Mouse (Mus musculus) adrenal gland, postnatal 10 days (tissue): Measurements from ENCODE around the gene Hdac11. TPM values are rescaled to one million over a fixed set of nuclear protein-coding genes. Genes with fewer than 3 reads are reported as not detected.
"Not testable (repeated sequence)": the region's sequence is repeated elsewhere in the genome, so short reads cannot be mapped to it uniquely, and the experiment has no call there.

Source experiments
- DNase-seq: peaks from one replicate; pipeline ENCODE4 v3.0.0; 2021; ENCODE audit warnings: mixed read lengths
- total RNA-seq, 2 experiments: library from RNA; stranded (reverse); gene quantifications; 2 replicates each; pipeline ENCODE4 v1.2.3; 2021

The Hdac11 gene
- total RNA-seq, 2 experiments from 2014 or later = 9.7 to 12.3 TPM

- DNase-seq = no peak
Observed at GRCm38 (mm10) chr6:91201881-91202341, 45.4 kb downstream of the Hdac11 start.

- DNase-seq = no peak
Observed at GRCm38 (mm10) chr6:91202571-91202970, 46.1 kb downstream of the Hdac11 start.

GRCm38 (mm10) chr6:91205346-91205745 lies 48.9 kb downstream of the Hdac11 start:
- DNase-seq = no peak

- DNase-seq = no peak
Observed at GRCm38 (mm10) chr6:91205791-91206190, 49.3 kb downstream of the Hdac11 start.

GRCm38 (mm10) chr6:91207491-91207890 lies 51.0 kb downstream of the Hdac11 start:
- DNase-seq = no peak

- no peak for DNase-seq
Observed at GRCm38 (mm10) chr6:91209780-91210179, 53.3 kb downstream of the Hdac11 start.

GRCm38 (mm10) chr6:91210852-91211251 lies 54.4 kb downstream of the Hdac11 start:
- no peak for DNase-seq

- not testable (repeated sequence) for DNase-seq
Observed at GRCm38 (mm10) chr6:91212155-91212554, 55.7 kb downstream of the Hdac11 start, which contains the start of gene Fbln2. TSS of gene Fbln2 (plus strand) at chr6:91212455.

- DNase-seq = peak; percentile 74
Observed at GRCm38 (mm10) chr6:91212571-91212970, 56.1 kb downstream of the Hdac11 start.

GRCm38 (mm10) chr6:91213287-91214218 lies 57.1 kb downstream of the Hdac11 start:
- DNase-seq = no peak

GRCm38 (mm10) chr6:91215454-91215853 lies 59.0 kb downstream of the Hdac11 start:
- DNase-seq = no peak

- no peak for DNase-seq
Observed at GRCm38 (mm10) chr6:91218445-91218844, 62.0 kb downstream of the Hdac11 start.

- no peak for DNase-seq
Observed at GRCm38 (mm10) chr6:91218871-91219270, 62.4 kb downstream of the Hdac11 start.

- DNase-seq = no peak
Observed at GRCm38 (mm10) chr6:91220062-91220461, 63.6 kb downstream of the Hdac11 start.

- peak; percentile 63 for DNase-seq
Observed at GRCm38 (mm10) chr6:91221094-91221493, 64.6 kb downstream of the Hdac11 start.

GRCm38 (mm10) chr6:91222694-91223346 lies 66.4 kb downstream of the Hdac11 start:
- no peak for DNase-seq

Other genes with a start within 250 kb of the Hdac11 start
- 10 to 100 TPM; 82.0 to 90.7 TPM for gene Iqsec1, start 168.0 kb upstream of the Hdac11 start, total RNA-seq
- 10 to 100 TPM; 10.1 to 18.0 TPM for gene Nup210, start 39.8 kb upstream of the Hdac11 start, total RNA-seq
- gene Fbln2, start 55.8 kb downstream of the Hdac11 start, total RNA-seq = 10 to 100 TPM; 59.6 to 62.1 TPM